Mouse (Mus musculus): ENCODE results near the gene Snd1. TPM values are rescaled to one million over a fixed set of nuclear protein-coding genes. Genes with fewer than 3 reads are reported as not detected.

The Snd1 gene
- polyA plus RNA-seq, 1 experiment from 2014 or later: 104 TPM

DNA sequence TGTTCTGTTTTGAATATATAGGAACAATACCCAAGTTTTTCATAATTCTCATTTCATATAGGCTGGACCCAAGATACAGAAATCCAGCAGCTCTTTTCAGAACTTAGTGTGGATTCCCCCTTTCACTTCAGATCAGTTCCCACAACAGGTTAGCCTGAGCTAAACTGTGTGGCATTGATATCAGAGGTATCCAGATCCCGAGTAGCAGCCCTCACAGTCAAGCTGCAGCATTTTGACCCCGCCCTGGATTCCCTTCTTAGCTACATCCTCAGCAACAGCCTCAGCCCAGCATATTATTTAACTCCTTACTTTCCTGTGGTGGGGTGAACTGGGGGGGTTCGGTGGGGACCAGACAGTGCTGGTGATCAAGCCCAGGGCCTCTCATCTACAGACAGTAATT is 128.5 kb downstream of the Snd1 start:
- no peak overlapping the region for H3K4me3 ChIP-seq (ENCODE audit: low read depth, low read length)
- no peaks in the 10 kb centered on the region for H3K36me3 ChIP-seq (ENCODE audit: control insufficient read depth, insufficient read depth, low read length)
- DNase-seq (ENCODE audit: low spot score): no peak
- no peaks in the 10 kb centered on the region for H3K4me1 ChIP-seq (replicated peaks; ENCODE audit: control insufficient read depth, insufficient read depth, low read length)
- no peaks in the 10 kb centered on the region for H3K27me3 ChIP-seq (ENCODE audit: control insufficient read depth, insufficient read depth, low read length)
- H3K9ac ChIP-seq (ENCODE audit: low read length): no peak overlapping the region
- 84% methylated on average over 3 of the region's 3 CpGs for WGBS
- ATAC-seq (replicated peaks; ENCODE audit: low FRiP score): no peak
- no peaks in the 10 kb centered on the region for H3K9me3 ChIP-seq (ENCODE audit: control insufficient read depth, low read length)
- no peak overlapping the region for H3K4me2 ChIP-seq (ENCODE audit: low read depth, low read length, severe bottlenecking)
- H3K27ac ChIP-seq (ENCODE audit: low read depth, low read length): no peak overlapping the region

DNA sequence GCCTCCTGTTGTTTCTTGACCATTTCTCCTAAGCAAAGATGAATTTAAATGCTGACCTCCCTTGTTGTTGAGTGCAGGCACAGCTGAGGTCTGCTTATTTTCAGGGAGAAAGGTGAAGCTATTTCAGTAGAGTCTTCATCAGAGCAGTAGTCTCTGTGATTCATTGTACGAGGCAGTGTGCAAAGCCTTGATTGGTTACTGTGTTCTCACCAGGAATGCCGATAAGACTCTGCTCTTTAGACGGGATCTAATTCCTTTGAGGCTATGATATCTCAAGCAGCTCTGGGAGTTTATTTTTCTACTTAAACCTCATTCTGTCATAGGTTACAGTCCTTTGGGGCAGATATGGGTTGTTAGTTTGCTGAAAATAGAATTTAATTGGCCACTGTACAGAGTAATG is 128.9 kb downstream of the Snd1 start:
- H3K4me2 ChIP-seq (ENCODE audit: low read depth, low read length, severe bottlenecking): no peak overlapping the region
- H3K27ac ChIP-seq (ENCODE audit: low read depth, low read length): no peak overlapping the region
- H3K4me1 ChIP-seq (replicated peaks; ENCODE audit: control insufficient read depth, insufficient read depth, low read length): no peaks in the 10 kb centered on the region
- WGBS: 86% methylated on average over 3 of the region's 3 CpGs
- H3K27me3 ChIP-seq (ENCODE audit: control insufficient read depth, insufficient read depth, low read length): no peaks in the 10 kb centered on the region
- H3K4me3 ChIP-seq (ENCODE audit: low read depth, low read length): no peak overlapping the region
- no peak overlapping the region for H3K9ac ChIP-seq (ENCODE audit: low read length)
- DNase-seq (ENCODE audit: low spot score): no peak
- no peak for ATAC-seq (replicated peaks; ENCODE audit: low FRiP score)
- H3K9me3 ChIP-seq (ENCODE audit: control insufficient read depth, low read length): no peaks in the 10 kb centered on the region
- no peaks in the 10 kb centered on the region for H3K36me3 ChIP-seq (ENCODE audit: control insufficient read depth, insufficient read depth, low read length)

DNA sequence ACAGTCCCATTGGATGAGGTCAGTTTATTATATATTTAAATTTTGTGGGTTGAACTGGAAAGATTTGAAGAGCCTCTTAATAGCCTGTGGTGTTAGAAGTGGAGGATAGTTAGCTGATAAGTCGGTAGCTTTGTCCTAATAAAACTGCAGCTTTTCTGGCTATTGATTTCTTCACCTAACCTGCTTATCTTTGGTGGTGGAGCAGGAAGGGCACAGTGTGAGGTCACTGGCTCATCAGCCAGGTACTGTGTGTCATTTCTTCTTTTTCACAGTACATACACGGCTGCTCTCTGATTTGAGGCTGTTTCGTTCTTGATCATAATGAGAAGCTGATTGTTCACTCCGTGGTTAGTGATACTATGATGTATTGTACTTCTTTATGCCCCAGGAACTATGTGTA is 134.4 kb downstream of the Snd1 start:
- Histone ChIP-seq H3K4me1 (replicated peaks; ENCODE audit: control insufficient read depth, insufficient read depth, low read length) (no peaks in the 10 kb centered on the region), H3K27me3 (ENCODE audit: control insufficient read depth, insufficient read depth, low read length) (no peaks in the 10 kb centered on the region), H3K36me3 (ENCODE audit: control insufficient read depth, insufficient read depth, low read length) (no peaks in the 10 kb centered on the region), H3K9ac (ENCODE audit: low read length) (no peak overlapping the region), H3K4me2 (ENCODE audit: low read depth, low read length, severe bottlenecking) (no peak overlapping the region), H3K4me3 (ENCODE audit: low read depth, low read length) (no peak overlapping the region), H3K27ac (ENCODE audit: low read depth, low read length) (no peak overlapping the region), H3K9me3 (ENCODE audit: control insufficient read depth, low read length) (no peaks in the 10 kb centered on the region)
- WGBS: 85% methylated on average over 4 of the region's 4 CpGs
- DNase-seq (ENCODE audit: low spot score) (no peak), ATAC-seq (replicated peaks; ENCODE audit: low FRiP score) (no peak)

DNA sequence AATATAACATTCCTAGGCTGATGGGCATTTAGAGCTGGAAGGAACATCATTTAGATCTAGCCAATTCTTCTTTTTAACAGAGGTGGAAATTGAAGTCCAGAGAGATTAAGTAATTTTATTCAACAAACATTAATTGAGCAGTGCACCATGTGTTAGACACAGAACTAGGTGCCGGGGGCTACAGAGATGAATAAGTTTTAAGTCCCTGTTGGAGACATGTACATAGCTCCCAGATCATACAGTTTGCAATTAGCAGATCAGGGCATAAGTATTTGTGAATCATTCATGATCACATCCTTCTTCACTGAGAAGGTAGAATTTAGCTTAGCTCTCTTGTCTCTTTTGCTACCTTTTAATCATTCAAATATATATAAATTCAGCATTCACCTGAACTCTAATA is 135.2 kb downstream of the Snd1 start:
- no peaks in the 10 kb centered on the region for H3K27me3 ChIP-seq (ENCODE audit: control insufficient read depth, insufficient read depth, low read length)
- WGBS: 82% methylated on average over 1 of the region's 1 CpGs
- ATAC-seq (replicated peaks; ENCODE audit: low FRiP score) (no peak), DNase-seq (ENCODE audit: low spot score) (no peak)
- H3K9ac ChIP-seq (ENCODE audit: low read length): no peak overlapping the region
- no peak overlapping the region for H3K4me2 ChIP-seq (ENCODE audit: low read depth, low read length, severe bottlenecking)
- H3K36me3 ChIP-seq (ENCODE audit: control insufficient read depth, insufficient read depth, low read length): no peaks in the 10 kb centered on the region
- no peak overlapping the region for H3K27ac ChIP-seq (ENCODE audit: low read depth, low read length)
- no peaks in the 10 kb centered on the region for H3K4me1 ChIP-seq (replicated peaks; ENCODE audit: control insufficient read depth, insufficient read depth, low read length)
- H3K4me3 ChIP-seq (ENCODE audit: low read depth, low read length): no peak overlapping the region
- H3K9me3 ChIP-seq (ENCODE audit: control insufficient read depth, low read length): no peaks in the 10 kb centered on the region

DNA sequence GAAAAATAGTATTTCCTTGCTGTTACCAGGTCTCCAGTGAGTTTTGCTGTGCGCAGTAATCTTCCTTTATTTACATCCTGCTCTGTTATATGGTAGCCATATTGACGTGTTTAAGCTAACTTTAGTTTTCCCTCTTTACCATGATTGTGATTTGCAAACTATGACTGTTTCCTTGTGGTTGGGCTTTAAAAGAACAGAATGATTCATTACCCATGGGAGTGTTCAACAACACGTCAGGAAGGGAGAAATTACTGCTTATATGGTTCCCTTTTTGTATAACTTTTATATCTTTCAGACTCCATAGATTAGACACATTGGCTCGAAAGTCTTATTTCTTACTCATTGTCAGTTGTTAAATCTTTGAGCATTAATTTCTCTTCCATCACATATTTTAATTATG is 138.5 kb downstream of the Snd1 start:
- Histone ChIP-seq H3K4me3 (ENCODE audit: low read depth, low read length) (no peak overlapping the region), H3K27me3 (ENCODE audit: control insufficient read depth, insufficient read depth, low read length) (no peaks in the 10 kb centered on the region), H3K4me2 (ENCODE audit: low read depth, low read length, severe bottlenecking) (no peak overlapping the region), H3K9me3 (ENCODE audit: control insufficient read depth, low read length) (no peaks in the 10 kb centered on the region), H3K36me3 (ENCODE audit: control insufficient read depth, insufficient read depth, low read length) (no peaks in the 10 kb centered on the region), H3K27ac (ENCODE audit: low read depth, low read length) (no peak overlapping the region), H3K9ac (ENCODE audit: low read length) (no peak overlapping the region), H3K4me1 (replicated peaks; ENCODE audit: control insufficient read depth, insufficient read depth, low read length) (peaks cover 2% of the 10 kb centered on the region; the same call in 1 of the 2 replicates)
- ATAC-seq (replicated peaks; ENCODE audit: low FRiP score) (no peak), DNase-seq (ENCODE audit: low spot score) (no peak)
- WGBS: 87% methylated on average over 4 of the region's 4 CpGs

DNA sequence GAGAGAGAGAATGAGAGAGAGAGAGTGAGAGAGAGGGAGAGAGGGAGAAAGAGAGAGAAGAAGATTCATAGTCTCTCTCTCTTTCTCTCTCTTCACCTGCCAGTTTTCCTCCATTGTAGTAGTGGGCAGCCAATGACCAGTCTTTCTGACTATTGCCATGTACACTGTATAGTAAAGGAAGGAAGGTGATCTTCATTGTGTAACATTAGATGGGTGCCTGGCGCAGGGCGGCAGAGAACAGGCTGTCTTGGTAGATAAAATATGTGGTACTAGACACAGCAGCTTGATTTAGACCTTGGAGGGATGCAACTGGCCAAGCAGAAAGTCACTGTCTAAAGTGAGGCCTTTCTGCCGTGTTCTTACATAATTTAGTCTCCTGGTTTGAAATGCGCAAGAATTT is 139.9 kb downstream of the Snd1 start:
- 94% methylated on average over 4 of the region's 4 CpGs for WGBS
- Histone ChIP-seq H3K27me3 (ENCODE audit: control insufficient read depth, insufficient read depth, low read length) (no peaks in the 10 kb centered on the region), H3K4me1 (replicated peaks; ENCODE audit: control insufficient read depth, insufficient read depth, low read length) (peaks cover 12% of the 10 kb centered on the region; the same call in 1 of the 2 replicates), H3K27ac (ENCODE audit: low read depth, low read length) (no peak overlapping the region), H3K4me2 (ENCODE audit: low read depth, low read length, severe bottlenecking) (no peak overlapping the region), H3K9ac (ENCODE audit: low read length) (no peak overlapping the region), H3K4me3 (ENCODE audit: low read depth, low read length) (no peak overlapping the region), H3K9me3 (ENCODE audit: control insufficient read depth, low read length) (no peaks in the 10 kb centered on the region), H3K36me3 (ENCODE audit: control insufficient read depth, insufficient read depth, low read length) (no peaks in the 10 kb centered on the region)
- ATAC-seq (replicated peaks; ENCODE audit: low FRiP score): no peak
- DNase-seq (ENCODE audit: low spot score): no peak

DNA sequence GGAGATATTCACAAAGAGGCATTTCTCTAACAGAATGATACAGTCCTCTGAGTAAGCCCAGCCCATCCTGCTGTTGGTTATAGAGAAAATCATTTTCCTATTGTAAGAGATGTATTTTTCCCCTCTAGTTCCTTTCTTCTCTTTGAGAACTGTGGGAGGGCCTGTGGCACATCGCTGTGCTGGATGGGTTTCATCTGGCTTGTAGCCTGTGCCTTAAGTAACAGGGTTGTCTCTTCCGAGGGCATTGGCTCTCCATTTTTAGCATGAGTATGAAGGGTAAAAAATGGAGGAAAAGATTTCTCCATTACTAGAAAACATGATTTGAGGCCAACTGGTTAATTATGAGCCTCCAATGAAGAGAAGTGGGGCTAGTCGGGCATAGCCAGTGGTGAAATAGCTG is 140.5 kb downstream of the Snd1 start:
- no peak overlapping the region for H3K9ac ChIP-seq (ENCODE audit: low read length)
- no peak for DNase-seq (ENCODE audit: low spot score)
- H3K4me2 ChIP-seq (ENCODE audit: low read depth, low read length, severe bottlenecking): no peak overlapping the region
- H3K9me3 ChIP-seq (ENCODE audit: control insufficient read depth, low read length): no peaks in the 10 kb centered on the region
- no peaks in the 10 kb centered on the region for H3K27me3 ChIP-seq (ENCODE audit: control insufficient read depth, insufficient read depth, low read length)
- 91% methylated on average over 3 of the region's 3 CpGs for WGBS
- no peaks in the 10 kb centered on the region for H3K36me3 ChIP-seq (ENCODE audit: control insufficient read depth, insufficient read depth, low read length)
- no peak overlapping the region for H3K4me3 ChIP-seq (ENCODE audit: low read depth, low read length)
- ATAC-seq (replicated peaks; ENCODE audit: low FRiP score): no peak
- H3K27ac ChIP-seq (ENCODE audit: low read depth, low read length): no peak overlapping the region
- peaks cover 12% of the 10 kb centered on the region; the same call in 1 of the 2 replicates for H3K4me1 ChIP-seq (replicated peaks; ENCODE audit: control insufficient read depth, insufficient read depth, low read length)

DNA sequence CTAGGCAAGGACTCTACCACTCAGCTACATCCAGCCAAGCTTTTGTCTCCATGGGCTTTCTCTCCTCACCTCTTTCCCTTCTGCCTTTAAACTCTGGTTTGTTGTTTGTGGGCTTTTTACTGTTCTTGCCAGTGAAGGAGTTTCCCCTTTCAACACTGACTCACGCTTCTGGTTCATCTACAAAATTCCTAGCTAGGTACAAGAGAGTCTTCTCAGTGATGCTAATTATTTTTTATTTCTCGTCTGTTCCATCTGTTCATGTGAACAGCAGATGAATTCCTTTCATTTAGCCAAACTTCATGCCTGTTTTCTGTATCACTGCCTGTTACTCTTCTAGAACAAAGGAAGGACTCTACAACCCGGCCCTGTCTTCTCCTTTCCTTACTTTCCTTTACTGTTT is 141.0 kb downstream of the Snd1 start:
- no peak overlapping the region for H3K27ac ChIP-seq (ENCODE audit: low read depth, low read length)
- H3K4me1 ChIP-seq (replicated peaks; ENCODE audit: control insufficient read depth, insufficient read depth, low read length): peaks cover 12% of the 10 kb centered on the region; the same call in 1 of the 2 replicates
- H3K4me2 ChIP-seq (ENCODE audit: low read depth, low read length, severe bottlenecking): no peak overlapping the region
- H3K9ac ChIP-seq (ENCODE audit: low read length): no peak overlapping the region
- no peaks in the 10 kb centered on the region for H3K27me3 ChIP-seq (ENCODE audit: control insufficient read depth, insufficient read depth, low read length)
- H3K4me3 ChIP-seq (ENCODE audit: low read depth, low read length): no peak overlapping the region
- H3K9me3 ChIP-seq (ENCODE audit: control insufficient read depth, low read length): no peaks in the 10 kb centered on the region
- no peak for DNase-seq (ENCODE audit: low spot score)
- no peaks in the 10 kb centered on the region for H3K36me3 ChIP-seq (ENCODE audit: control insufficient read depth, insufficient read depth, low read length)
- no peak for ATAC-seq (replicated peaks; ENCODE audit: low FRiP score)
- WGBS: 68% methylated on average over 3 of the region's 3 CpGs

DNA sequence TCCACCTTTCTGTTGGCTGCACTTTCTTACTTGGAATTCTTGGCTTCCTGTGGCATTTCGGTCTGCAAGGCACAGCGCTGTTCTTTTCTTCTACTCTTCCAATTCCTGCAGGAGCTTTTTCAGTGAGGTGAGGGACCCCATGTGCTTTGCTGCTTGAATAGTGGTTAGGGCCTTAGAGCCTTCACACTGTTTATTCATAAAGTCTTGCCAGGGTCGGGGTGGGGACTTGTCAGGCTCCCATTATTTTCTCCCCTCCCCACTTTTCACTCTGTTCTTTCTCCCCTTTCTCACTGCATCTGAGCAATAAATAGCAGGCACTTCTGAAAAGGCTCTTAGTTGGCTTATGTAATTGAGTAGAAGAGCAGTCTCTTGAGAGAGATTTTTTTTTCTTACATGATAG is 143.4 kb downstream of the Snd1 start:
- H3K4me3 ChIP-seq (ENCODE audit: low read depth, low read length): no peak overlapping the region
- no peaks in the 10 kb centered on the region for H3K9me3 ChIP-seq (ENCODE audit: control insufficient read depth, low read length)
- WGBS: 33% methylated on average over 3 of the region's 3 CpGs
- DNase-seq (ENCODE audit: low spot score) (no peak), ATAC-seq (replicated peaks; ENCODE audit: low FRiP score) (peak; percentile 70; the same call in 1 of the 2 replicates)
- H3K27ac ChIP-seq (ENCODE audit: low read depth, low read length): no peak overlapping the region
- no peak overlapping the region for H3K9ac ChIP-seq (ENCODE audit: low read length)
- H3K27me3 ChIP-seq (ENCODE audit: control insufficient read depth, insufficient read depth, low read length): no peaks in the 10 kb centered on the region
- H3K4me1 ChIP-seq (replicated peaks; ENCODE audit: control insufficient read depth, insufficient read depth, low read length): peaks cover 12% of the 10 kb centered on the region; the same call in 1 of the 2 replicates
- no peaks in the 10 kb centered on the region for H3K36me3 ChIP-seq (ENCODE audit: control insufficient read depth, insufficient read depth, low read length)
- no peak overlapping the region for H3K4me2 ChIP-seq (ENCODE audit: low read depth, low read length, severe bottlenecking)

All from forebrain, embryonic 11.5 days (tissue).